Mouse (Mus musculus) megakaryocyte progenitor cell, adult 5-6 weeks (primary cell): ENCODE results near the gene Gpr179. TPM values are rescaled to one million over a fixed set of nuclear protein-coding genes. Genes with fewer than 3 reads are reported as not detected.
"Not testable (repeated sequence)": the region's sequence is repeated elsewhere in the genome, so short reads cannot be mapped to it uniquely, and the experiment has no call there.

Experiments used
- ATAC-seq: replicated peaks from 2 replicates; pipeline ENCODE4 v1.8.0; 2016; ENCODE audit warnings: mild to moderate bottlenecking, moderate TSS enrichment, inconsistent platforms; ENCODE audit not compliant: poor library complexity
- total RNA-seq, 2 experiments: library from RNA; stranded (forward) in 1 of 2; stranded (reverse) in 1 of 2; fragments of 157-497, 149-512 nt in 1 of 2; fragments of 200-1000 nt in 1 of 2; gene quantifications; 2 replicates each; pipeline versions ENCODE4 v1.2.3 to v1.2.4; 2015 to 2017

Gene Gpr179
- total RNA-seq, 2 experiments from 2014 or later = 0.05 TPM; not detected in 1

DNA sequence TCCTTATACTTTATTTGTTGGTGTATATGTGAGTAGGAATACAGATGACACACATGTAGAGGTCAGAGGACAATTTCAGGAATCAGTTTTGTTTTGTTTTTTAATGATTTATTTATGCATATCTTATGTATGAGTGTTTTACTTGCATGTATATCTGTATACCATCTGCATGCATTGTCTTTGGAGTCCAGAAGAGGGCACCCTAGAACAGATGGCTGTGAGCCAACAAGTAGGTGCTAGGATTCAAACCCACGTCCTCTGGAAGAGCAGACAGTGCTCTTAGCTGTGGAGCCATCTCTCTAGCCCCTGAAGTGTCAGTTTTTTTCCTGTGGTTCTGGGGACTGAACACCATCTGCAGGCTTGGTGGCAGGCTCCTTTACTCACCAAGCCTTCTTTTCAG lies 26.7 kb downstream of the Gpr179 start:
- no peak for ATAC-seq

DNA sequence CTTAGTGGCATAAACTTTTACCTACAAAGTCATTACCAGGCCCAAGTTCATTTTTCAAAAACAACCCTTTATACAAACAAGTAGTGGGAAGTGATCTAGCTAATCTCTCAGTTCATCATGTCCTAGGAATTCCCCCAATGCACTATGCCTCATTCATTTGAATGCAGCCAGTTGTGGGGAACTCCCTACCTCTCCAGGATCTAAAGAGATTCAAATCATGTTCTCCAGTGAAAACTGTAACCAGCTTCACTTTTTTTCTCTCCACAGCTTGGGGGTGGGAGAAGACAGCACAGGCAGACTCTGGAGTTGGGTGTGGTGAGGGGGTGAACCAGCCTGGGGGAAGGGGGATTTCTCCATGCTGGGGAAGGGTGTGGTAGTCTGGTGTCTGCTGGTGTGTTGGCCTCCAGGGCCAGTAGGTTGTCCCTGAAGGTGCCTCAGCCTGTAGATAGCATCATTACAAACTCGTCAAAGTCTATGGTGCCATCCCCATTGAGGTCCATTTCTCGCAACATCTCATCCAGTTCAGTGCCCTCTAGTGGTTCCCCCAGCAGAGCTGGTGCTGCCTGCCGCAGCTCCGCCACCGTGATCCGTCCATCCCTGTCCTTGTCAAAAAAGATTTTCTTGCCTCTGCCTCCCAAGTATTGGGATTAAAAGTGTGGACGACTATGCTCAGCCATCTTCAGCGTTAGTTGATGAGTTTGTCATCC lies 29.8 kb downstream of the Gpr179 start:
- peak; percentile 81 for ATAC-seq

DNA sequence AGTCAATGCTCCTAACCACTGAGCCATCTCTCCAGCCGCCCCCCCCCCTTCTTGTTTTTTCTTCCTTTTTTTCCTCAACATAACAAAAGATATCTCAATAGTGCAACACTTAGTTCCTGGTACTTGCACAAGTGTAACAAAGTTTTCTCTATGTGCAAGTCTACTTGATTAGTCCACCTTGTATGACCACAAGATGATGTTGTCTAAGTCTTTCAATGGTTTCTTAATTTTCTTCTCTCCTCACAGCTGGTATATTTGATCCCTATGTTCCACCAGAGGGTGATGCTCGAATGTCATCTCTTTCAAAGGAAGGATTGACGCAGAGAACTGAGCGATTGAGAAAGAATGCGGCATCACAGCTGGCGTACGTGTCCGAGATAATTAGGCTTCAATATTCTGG lies 30.7 kb downstream of the Gpr179 start:
- ATAC-seq = no peak

DNA sequence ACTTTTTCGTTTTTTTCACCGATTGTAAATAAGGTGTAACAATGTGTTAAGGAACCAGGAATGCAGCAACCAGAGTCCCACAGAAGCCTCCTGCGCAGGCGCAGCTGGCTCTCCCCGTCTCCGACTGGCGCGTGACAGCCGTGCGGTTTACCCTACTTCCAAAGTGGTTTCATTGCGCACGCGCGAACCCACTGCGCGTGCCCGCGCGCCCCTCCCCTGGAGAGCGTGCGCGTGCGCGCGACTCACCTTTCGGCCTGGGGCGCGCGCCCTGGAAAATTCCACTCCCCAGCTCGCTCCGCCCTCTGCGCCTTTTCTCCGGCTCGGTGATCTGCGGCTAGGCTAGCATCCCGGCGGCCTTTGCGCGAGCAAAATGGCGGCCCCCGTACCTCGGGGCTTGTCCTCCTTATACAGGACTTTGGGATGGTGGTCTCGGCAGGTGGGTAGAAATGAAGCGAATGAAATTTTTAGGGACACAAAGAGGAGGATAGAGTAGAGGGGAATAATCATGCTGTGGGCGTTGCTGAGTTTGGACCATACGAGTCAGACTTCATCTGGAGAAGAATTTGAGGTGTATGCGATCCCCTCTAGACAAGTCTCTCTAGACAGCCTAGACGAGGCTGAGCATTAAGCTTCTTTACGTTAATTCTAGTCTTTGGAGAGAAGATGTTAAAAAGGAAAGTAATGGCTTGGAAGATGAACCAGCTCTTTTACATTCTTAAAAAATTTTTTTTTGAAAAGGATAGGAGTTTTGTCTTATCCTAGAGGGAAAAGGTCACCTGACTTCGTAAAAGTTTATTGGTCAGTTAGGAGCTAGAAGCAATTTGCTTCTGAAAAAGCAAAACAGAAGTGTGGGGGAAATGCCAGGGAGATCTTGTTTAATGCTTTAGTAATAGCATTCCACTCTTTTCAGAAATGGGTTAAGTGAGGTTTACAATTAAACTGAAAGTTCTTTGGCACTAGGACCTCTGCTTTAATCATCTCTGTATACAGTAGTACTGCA lies 36.1 kb downstream of the Gpr179 start, which contains the start of gene Mrpl45:
Gene Mrpl45 (plus strand): TSS at position 213 of the 1,000 bp plus-strand sequence.
- peak; percentile 98 for ATAC-seq

DNA sequence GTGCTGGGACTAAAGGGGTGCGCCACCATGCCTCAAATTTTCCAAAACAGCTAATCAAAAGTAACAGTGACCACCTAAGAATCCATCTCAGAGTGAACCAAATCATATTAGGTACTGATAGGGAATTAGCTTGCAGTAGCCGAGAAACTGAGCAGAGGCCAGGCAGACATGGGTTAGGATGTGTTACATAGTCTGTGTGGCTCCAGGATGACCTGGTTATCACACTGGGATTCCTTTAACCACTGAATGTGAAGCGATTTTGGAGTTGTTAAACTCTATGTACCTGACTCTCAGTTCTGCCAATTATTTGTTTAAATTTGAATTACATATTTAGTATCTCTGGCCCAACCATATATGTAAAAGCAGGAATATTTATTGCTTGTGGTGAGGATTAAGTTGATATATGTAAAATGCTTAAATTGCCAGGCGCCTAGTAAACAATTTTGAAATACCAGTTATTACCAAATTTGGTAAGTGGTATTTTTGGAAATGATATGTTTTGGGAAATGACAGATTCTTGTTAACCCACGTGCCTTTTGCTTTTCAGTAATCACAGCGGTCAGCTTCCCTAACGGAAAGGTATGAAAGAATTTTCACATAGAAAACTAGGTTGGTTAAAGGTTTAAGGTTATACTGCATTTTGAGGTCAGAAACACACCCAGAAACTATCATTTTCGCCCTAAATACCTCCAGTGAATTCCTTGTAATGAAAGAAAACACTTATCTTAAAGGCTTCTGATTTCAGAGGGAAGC lies 37.0 kb downstream of the Gpr179 start:
- ATAC-seq = no peak

DNA sequence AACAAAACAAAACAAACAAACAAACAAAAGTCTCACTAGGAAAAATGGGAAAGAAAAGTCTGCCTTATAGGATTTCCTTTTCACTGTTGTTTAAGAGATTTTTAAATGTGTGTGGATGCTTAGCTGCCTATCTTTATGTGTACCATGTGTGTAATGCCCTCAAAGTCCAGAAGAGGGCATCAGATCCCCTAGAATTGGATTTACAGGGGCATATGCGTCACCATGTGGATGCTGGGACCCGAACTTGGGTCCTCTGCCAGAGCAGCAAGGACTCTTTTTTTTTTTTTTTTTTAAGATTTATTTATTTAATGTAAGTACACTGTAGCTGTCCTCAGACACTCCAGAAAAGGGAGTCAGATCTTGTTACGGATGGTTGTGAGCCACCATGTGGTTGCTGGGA lies 37.8 kb downstream of the Gpr179 start:
- ATAC-seq = no peak

DNA sequence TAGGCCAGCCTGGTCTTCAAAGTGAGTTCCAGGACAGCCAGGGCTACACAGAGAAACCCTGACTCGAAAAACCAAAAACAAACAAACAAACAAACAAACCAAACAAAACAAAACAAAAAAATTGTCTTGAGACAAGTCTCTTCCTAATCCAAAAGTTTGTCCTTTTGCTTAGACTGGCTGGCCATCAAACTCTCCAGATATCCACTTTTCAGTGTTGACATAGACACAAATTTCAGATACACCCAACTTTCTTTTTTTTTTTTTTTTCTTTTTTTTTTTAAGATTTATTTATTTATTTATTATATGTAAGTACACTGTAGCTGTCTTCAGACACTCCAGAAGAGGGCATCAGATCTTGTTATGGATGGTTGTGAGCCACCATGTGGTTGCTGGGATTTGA lies 39.0 kb downstream of the Gpr179 start:
- not testable (repeated sequence) for ATAC-seq

DNA sequence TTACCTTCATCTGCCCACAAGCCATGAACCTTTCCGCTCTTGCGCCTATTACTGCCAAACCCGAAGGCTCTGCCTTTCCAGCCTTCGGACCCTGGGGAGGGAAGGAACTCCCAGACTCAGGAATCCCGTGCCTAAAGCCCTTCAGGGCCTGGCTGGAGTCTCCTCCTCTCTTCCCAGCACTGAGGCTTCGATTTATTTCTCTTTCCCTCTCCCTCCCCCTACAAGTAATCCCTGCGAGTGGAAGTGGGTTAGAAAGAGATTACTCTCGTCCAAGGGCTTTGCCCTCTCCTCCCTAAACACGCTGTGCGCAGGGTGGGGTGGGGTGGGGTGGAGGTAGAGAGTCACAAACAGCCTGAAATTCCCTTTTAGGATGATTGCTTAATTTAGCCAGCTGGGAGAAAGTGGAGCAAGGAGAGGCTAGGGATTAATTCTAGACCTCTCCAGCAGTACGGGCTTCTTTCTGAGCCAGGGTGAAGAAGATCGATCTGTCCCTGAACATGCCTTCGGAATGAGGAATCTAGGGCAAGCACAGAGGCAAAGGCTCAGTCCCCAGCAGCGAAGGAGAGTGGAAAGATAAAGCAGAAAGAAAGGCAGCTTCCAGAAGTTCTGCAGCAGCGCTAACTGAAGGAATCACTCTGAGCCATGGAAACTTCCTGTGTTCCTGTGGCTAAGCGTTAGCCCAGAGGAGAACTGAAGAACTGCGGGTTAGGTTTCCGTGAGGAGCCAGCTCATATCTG lies 40.8 kb downstream of the Gpr179 start:
- no peak for ATAC-seq

DNA sequence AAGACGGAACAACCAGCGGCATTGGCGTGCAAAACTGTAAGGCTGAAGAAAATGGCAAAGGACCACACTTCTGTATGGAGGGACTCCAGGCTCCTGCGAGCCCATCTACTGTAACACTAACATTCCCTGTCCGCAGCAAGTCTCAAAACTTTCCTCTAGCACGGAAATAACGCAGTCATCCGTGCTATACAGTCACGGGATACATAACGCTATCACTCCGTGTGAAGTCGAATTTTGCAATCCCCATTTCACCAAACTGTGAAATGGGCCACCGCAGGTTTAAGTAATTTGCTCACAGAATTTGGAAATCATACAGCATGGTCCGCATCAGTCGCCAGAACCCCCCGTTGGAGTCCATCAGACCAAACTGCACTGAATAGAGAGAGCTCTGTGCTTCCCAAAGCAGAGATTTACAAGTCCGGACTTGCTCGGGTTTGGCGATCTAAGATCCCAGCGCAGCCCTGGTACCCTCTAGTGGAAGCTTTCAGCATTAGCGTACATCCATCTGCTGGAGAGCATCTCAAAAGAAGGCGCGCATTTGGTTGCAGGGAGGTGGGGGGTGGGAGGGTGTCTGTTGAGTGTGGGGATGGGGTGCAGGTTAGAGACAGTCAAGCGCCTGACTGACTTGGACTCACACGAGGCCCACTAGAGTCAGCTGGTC lies 41.8 kb downstream of the Gpr179 start:
- ATAC-seq = peak; percentile 66

DNA sequence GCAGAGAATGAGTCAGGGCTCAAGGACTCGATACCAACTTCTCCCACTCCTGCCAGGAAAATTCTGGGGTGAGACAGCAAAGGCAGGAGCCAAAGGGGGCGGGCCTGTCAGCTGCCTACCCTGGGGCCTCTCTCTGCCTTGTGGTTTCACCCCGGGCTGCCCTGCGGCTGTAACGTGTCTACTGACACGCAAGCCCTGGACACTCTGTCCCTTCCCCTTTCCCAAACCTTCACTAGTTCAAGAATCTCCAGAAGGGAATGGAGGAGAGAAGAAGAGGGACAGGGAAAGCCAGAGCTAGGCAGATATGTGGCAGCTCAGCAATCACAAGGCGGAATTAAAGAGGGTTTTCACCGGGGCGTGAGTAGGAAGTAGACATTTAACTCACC lies 42.4 kb downstream of the Gpr179 start:
- ATAC-seq = peak; percentile 82

DNA sequence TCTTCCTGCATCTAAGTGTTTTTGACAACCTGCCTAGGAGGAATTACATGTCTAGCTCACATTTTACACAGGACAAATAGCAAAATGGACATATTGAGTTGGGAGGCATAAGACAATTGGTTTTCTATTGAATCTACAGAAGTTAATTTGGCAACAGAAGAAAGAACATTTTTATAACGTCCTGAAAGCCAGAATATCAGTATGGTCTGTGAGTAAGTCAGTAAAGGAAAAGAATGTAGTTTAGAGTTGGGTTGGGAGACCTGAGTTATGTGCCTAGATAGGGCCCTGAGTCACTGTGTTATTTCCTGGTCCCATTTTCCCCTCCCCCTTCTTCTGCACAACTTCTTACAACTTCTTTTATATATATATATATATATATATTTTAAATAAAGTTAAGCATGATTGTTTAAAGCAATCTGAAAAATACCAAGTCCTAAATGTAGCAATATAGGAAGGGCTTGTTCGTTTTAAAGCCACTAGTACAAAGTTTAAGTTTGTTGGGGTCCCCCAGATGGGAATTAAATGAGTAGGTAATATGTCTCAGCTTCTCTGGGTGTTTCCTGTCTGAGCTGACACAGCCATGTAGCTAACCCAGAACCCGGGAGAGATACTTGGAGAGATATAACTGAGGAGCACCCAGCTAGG lies 42.9 kb downstream of the Gpr179 start:
- ATAC-seq = no peak

DNA sequence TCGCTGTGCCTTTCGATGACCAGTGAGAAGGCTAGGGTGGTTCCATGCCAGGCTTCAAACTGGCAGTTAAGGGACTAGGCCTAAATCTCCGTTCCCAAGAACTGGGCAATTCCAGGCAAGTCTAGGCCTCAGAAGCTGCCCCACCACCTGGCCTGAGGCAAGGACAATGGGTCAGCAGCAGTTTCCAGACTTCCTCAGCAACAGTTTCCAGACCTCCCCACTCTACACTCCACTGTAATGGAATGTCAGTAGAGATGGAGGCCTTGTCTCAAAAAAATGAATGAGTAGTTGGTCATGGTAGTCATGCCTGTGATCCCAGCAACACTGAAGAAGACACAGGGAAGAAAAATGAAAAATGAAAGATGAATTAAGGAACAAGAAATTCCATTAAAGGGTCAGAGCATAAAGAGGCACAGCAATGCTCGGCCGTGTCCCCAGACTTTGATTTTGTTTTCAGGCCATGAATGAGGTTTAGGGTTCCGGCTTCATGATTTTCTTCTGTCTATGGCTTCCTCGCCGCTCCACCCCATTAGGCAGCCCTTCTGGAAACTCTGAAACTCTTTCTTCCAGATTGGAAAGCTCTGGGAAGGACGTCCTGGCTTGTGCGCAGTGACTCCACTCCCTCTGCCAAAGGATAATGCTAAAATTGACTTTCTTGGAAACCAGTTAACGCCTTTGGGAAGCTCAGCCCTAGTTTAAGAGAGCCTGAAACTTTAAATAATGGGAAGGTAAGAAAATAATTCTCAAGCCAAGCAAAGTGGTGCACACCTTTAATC lies 44.4 kb downstream of the Gpr179 start:
- ATAC-seq = no peak

DNA sequence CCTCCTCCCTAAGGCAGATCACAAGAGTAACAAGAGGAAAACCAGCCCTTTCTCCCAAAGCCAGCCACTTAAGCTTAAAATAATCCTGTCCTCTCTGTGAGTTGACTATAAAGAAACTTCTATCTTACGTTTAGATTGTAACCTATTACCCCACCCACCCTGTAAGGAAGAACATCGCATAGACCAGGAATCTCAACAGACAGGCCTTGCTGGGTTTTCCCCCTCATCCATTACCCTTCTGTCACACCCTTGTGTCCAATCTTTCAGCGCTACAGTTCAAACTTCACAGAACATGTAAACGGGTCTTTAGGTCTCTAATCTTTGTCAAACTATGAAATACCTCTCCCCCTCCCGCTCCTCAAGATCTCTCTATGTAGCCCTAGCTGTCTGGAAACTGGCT lies 47.2 kb downstream of the Gpr179 start:
- ATAC-seq = no peak

DNA sequence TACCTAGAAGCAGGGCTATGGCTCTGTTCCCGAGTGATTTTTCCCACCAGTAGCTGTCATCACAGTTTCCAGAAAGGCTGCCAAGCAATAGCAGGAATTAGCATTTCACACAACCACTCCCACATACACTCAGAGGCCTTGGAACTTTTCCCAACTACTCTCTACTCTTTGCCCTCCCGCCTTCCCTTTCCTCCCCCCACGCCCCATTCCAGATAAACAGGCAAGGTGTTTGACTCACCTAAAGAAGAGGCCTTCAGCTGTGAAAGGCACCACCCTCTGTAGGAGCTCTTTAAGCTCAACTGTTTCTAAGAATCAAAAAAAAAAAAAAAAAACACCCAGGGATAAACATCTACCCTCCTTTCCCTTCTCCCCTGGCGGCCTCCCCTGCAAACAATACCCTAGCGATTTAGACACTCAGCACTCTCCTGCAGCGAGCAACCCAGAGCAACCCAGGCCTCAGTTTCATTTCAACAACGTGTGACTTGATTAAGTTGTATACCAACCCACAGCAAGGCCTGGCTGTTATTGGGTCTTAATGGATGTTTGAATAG lies 49.6 kb downstream of the Gpr179 start:
- no peak for ATAC-seq

DNA sequence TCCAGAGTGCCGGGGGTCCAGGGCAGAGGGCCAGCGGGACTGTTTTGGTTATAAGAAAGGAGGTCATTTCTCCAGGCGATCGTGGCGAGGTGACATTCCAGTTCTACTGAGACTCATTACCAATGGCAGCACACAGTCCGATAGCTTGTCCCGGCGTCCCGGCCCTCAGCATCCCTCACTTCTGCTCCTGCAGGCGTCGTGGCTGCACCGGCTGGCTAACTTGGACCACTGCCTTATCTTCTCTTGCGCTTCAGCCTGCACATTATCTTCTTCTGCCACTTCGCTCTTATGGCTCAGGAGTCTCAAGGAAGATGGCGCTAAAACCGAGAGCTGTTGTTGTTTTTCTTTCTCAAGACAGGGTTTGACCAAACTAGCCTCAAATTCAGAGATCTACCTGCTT lies 50.5 kb downstream of the Gpr179 start:
- ATAC-seq = no peak

DNA sequence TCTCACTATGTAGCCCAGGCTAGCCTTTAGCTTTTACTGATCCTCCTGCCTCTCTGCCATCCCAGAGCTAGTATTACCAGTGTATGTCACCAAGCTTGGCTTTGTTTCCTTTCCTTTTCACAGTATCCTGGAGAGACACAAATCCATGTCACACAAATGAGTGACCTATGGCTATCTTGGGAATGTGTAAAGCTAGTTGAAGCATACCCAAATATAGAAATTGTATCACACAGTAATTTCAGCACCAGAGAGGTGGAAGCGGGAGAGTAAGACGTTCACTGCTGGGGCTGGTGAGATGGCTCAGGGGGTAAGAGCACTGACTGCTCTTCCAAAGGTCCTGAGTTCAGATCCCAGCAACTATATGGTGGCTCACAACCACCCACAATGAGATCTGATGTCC lies 51.9 kb downstream of the Gpr179 start:
- ATAC-seq = no peak

DNA sequence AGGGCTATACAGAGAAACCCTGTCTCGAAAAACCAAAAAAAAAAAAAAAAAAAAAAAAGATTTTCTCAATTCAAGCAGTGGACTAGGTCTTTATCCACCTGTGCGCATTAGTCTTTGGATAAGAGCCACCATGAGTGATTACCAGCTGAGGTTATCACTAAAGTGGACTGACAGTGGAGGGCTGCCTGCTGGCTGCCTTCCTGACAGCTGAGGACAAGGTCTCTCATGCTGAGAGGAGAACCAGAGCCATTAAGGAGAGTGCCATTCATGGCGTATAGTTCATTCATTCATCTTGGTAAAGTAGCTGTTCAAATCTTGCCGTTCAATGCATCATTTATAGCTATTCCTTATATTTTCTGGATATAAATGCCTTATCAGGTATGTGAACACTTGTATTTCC lies 55.3 kb downstream of the Gpr179 start:
- no peak for ATAC-seq

DNA sequence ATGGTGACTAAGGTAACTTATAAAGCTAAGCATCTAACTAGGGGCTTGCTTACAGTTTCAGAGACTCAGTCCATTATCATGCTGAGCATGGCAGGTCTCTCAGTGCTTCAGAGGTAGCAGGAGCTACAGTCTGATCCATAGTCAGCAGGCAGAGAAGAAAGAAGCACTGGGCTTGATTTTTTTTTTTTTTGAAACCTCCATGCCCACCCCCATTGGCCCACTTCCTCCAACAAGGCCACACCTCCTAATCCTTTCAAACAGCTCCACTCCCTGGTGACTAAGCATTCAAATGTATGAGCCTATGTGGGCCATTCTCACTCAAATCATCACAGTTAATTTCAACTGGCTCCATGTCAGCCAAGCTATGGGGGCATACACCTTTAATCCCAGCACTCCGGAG lies 59.1 kb downstream of the Gpr179 start:
- ATAC-seq = no peak
